Mouse (Mus musculus) liver, embryonic 14.5 days (tissue): ENCODE measurements at regions not wholly inside any gene's neighbourhood (a gene's known extent, or its start where the extent isn't known, plus 50 kb on each side); places are given as distances from the start of the nearest gene placed in this dataset.

ENCODE experiments used
- CTCF ChIP-seq: IDR thresholded peaks from 2 replicates; pipeline ENCODE4 v1.5.1; 2016; ENCODE audit warnings: antibody characterized with exemption, low read depth, control low read depth
- EP300 ChIP-seq: IDR thresholded peaks from 2 replicates; pipeline ENCODE4 v1.6.1; 2016; ENCODE audit warnings: antibody characterized with exemption, low read depth

DNA sequence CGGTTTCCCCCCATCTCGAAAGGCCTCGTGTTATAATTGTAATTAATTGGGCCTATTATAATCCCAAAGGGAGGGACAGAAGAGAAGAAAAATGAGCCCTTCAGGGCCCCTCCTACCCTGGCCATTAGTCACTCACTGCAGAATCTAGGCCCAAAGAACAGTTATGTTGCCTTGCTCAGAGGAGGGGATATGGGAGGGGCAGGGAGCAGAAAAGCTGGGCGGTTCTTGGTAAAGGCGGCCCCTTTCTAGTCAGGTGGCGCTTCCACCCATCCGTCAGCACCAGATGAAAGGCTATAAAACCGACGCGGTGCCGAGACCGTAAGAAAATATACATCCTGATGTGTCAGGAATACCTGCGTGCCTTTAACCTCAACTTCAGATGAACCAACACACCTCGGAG lies 350.9 kb upstream of the Zfp703 start:
- TF ChIP-seq CTCF (no peak), EP300 (no peak)
